Mouse (Mus musculus): Measurements from ENCODE around the gene N4bp1.

Gene N4bp1

GRCm38 (mm10) chr8:86884489-86885463, at the start of gene N4bp1:
Gene N4bp1 (minus strand): TSS chr8:86885258.
- in situ Hi-C loops (cut with MboI) = loop anchor here (5.0 kb wide), 1 partner anchor 62 kb away; no protein-coding TSS in a partner anchor

- in situ Hi-C loops (cut with MboI) = no loop called here
Measured at GRCm38 (mm10) chr8:86934841-86935240, 49.8 kb upstream of the N4bp1 start.

- in situ Hi-C loops (cut with MboI) = no loop called here
Measured at GRCm38 (mm10) chr8:86934393-86934792, 49.3 kb upstream of the N4bp1 start.

- in situ Hi-C loops (cut with MboI) = no loop called here
Measured at GRCm38 (mm10) chr8:86933898-86934297, 48.8 kb upstream of the N4bp1 start.

- in situ Hi-C loops (cut with MboI) = no loop called here
Measured at GRCm38 (mm10) chr8:86926237-86926636, 41.2 kb upstream of the N4bp1 start.

- in situ Hi-C loops (cut with MboI) = no loop called here
Measured at GRCm38 (mm10) chr8:86923219-86923835, 38.3 kb upstream of the N4bp1 start.

GRCm38 (mm10) chr8:86922673-86923072, 37.6 kb upstream of the N4bp1 start:
- in situ Hi-C loops (cut with MboI) = no loop called here

GRCm38 (mm10) chr8:86922141-86922540, 37.1 kb upstream of the N4bp1 start:
- in situ Hi-C loops (cut with MboI) = no loop called here

GRCm38 (mm10) chr8:86920996-86921395, 35.9 kb upstream of the N4bp1 start:
- in situ Hi-C loops (cut with MboI) = no loop called here

GRCm38 (mm10) chr8:86920455-86920854, 35.4 kb upstream of the N4bp1 start:
- in situ Hi-C loops (cut with MboI) = no loop called here

GRCm38 (mm10) chr8:86920024-86920423, 35.0 kb upstream of the N4bp1 start:
- in situ Hi-C loops (cut with MboI) = no loop called here

GRCm38 (mm10) chr8:86919262-86919661, 34.2 kb upstream of the N4bp1 start:
- in situ Hi-C loops (cut with MboI) = no loop called here

GRCm38 (mm10) chr8:86918093-86918492, 33.0 kb upstream of the N4bp1 start:
- in situ Hi-C loops (cut with MboI) = no loop called here

- in situ Hi-C loops (cut with MboI) = no loop called here
Measured at GRCm38 (mm10) chr8:86917689-86918088, 32.6 kb upstream of the N4bp1 start.

- in situ Hi-C loops (cut with MboI) = no loop called here
Measured at GRCm38 (mm10) chr8:86916369-86916768, 31.3 kb upstream of the N4bp1 start.

GRCm38 (mm10) chr8:86911136-86911535, 26.1 kb upstream of the N4bp1 start:
- in situ Hi-C loops (cut with MboI) = no loop called here

- in situ Hi-C loops (cut with MboI) = no loop called here
Measured at GRCm38 (mm10) chr8:86910250-86910649, 25.2 kb upstream of the N4bp1 start.

GRCm38 (mm10) chr8:86908536-86908935, 23.5 kb upstream of the N4bp1 start:
- in situ Hi-C loops (cut with MboI) = no loop called here

GRCm38 (mm10) chr8:86904911-86905310, 19.9 kb upstream of the N4bp1 start:
- in situ Hi-C loops (cut with MboI) = no loop called here

GRCm38 (mm10) chr8:86903104-86903503, 18.0 kb upstream of the N4bp1 start:
- in situ Hi-C loops (cut with MboI) = no loop called here

GRCm38 (mm10) chr8:86902656-86903055, 17.6 kb upstream of the N4bp1 start:
- in situ Hi-C loops (cut with MboI) = no loop called here

- in situ Hi-C loops (cut with MboI) = no loop called here
Measured at GRCm38 (mm10) chr8:86901972-86902371, 16.9 kb upstream of the N4bp1 start.

All from mature B cell (primary cell).